Mouse (Mus musculus): ENCODE measurements around the gene Il11ra1. TPM values are rescaled to one million over a fixed set of nuclear protein-coding genes. Genes with fewer than 3 reads are reported as not detected.
A peak's percentile ranks its signal among the peaks of the same experiment; 100 is the strongest.
"Not testable (repeated sequence)": the region's sequence is repeated elsewhere in the genome, so short reads cannot be mapped to it uniquely, and the experiment has no call there.

Gene Il11ra1
- polyA plus RNA-seq, 1 experiment from 2014 or later, result 253 TPM

DNA sequence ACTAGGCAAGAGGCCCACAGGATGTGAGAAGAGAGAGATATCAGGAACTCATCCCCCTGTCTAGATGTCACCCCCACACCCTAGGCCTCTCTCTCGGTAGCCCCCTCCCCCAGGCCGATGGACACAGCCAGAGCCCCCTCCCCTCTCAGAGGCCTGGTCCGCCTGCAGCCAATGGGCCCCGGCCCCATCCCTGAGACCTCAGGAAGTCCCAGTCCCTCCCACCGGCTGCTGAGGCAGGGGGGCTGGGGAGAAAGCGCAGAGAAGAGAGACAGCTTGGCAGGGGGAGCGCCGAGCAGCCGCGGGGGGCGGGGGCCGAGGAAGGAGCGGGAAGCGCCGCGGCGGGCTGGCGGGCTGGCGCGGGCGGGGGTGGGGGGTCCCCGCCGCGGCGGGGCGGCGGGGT, 16.5 kb upstream of the Il11ra1 start:
- WGBS, result 3% methylated on average over 16 of the region's 27 CpGs
- not testable (repeated sequence) for H3K9me3 ChIP-seq (replicated peaks); H3K27ac ChIP-seq; DNase-seq (ENCODE audit: low spot score); H3K36me3 ChIP-seq
- peak overlapping the region; percentile 26; the same call in 1 of the 2 replicates for H3K4me3 ChIP-seq
- peaks cover 41% of the 10 kb centered on the region for H3K4me1 ChIP-seq
- peaks cover 74% of the 10 kb centered on the region for H3K27me3 ChIP-seq (ENCODE audit: low read depth, poor library complexity, severe bottlenecking)

DNA sequence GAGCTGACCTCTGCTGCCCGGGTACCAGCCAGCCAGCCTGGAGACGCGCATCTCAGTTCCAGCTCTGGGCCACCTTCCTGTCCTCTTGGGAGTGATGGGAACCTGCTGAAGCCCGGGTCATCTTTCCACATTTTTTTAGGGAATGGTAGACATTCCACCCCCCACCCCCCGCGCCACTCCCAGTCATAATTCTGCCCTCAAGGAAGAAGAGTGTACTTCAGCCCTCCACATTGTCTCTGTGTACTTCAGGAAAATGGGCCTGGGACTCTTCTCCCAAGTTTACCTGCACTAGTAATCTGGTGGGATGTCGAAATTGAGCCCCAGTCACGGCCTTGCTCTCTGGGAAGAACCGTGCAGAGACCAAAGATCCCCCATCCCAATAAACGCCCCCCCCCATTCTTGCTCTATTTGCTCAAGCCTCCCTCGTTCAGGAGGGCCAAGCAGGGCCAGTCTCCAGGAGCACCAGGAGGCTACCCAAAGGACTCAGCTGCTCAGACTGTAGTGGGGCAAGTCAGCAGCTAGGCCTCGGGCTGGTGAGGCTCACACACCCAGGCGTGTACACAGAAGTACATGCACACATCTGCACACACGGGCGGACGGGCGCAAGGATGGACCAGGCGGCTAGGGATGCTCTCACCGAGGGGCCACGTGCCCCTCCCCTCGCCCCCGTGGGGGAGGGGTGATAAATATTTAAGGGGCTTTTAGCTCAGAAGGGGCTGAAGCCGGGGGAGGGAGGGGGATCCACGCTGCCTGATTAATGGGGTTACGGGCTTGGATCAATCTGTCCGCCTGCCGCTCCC, 15.5 kb upstream of the Il11ra1 start:
- 2% methylated on average over 24 of the region's 27 CpGs for WGBS
- not testable (repeated sequence) for DNase-seq (ENCODE audit: low spot score)
- H3K4me1 ChIP-seq, result peaks cover 34% of the 10 kb centered on the region

DNA sequence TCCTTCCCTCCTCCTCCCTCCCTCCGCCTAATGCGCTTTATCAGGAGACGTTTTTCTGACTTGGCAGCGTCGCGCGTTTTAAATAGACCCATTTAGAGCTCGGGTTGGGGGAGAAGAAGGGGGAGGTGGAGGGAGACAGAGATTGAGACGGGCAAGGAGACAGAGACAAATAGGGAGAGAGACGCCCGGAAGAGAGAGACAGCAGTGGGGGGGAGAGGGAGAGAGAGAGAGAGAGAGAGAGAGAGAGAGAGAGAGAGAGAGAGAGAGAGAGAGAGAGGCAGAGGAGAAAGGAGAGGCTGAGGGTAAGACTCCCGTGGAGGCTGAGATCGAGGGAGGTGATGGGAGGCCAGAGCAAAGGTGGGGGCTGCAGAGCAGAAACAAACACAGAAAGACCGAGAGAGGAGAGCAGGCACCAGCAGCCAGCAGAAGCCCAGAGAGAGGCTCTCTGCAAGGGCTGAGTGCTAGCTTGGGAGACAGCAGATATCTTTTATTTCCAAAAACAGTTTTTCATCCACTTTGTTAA, 14.8 kb upstream of the Il11ra1 start:
- Histone ChIP-seq H3K27me3 (ENCODE audit: low read depth, poor library complexity, severe bottlenecking) (peaks cover 60% of the 10 kb centered on the region), H3K4me1 (peaks cover 27% of the 10 kb centered on the region)
- not testable (repeated sequence) for H3K36me3 ChIP-seq; H3K4me3 ChIP-seq; H3K9me3 ChIP-seq (replicated peaks); H3K27ac ChIP-seq; DNase-seq (ENCODE audit: low spot score)
- WGBS, result 0% methylated on average over 14 of the region's 14 CpGs

More for the DNA sequence above, 15.5 kb upstream of the Il11ra1 start:
- H3K27me3 ChIP-seq (ENCODE audit: low read depth, poor library complexity, severe bottlenecking), result peaks cover 67% of the 10 kb centered on the region
- not testable (repeated sequence) for H3K9me3 ChIP-seq (replicated peaks); H3K27ac ChIP-seq; H3K36me3 ChIP-seq
- H3K4me3 ChIP-seq, result peak overlapping the region; percentile 25; the same call in 1 of the 2 replicates

DNA sequence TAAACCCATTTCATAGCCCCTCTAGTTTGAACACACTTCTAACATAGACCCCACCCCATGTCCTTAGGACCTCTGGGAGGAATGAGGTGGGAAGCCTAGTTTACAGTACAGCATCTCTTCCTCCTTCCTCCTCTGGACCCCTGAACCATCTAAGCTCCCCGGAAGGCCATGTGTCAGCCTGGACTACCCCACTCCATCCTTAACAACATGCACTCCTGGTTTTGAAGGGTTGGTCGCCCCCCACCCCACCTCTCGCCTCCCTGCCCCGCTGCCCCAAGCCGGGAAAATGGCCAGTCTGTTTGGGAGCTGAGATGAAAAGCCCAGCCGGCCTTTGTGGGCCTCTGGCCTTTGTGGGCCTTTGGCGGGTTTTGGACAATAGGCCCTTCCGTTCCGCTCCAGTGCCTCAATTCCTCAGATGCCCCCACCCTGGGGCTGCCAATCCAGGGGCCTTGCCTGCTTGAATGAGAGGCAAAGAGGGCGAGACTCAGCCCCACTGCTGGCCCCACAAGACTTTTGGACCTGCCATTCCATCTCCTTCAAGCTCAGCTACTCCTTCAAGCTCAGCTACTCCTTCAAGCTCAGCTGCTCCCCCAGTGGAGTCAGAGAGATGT, 13.8 kb upstream of the Il11ra1 start:
- H3K36me3 ChIP-seq; H3K9me3 ChIP-seq (replicated peaks); H3K4me3 ChIP-seq; H3K27ac ChIP-seq; DNase-seq (ENCODE audit: low spot score): not testable (repeated sequence)
- Histone ChIP-seq H3K27me3 (ENCODE audit: low read depth, poor library complexity, severe bottlenecking) (peaks cover 51% of the 10 kb centered on the region), H3K4me1 (peaks cover 21% of the 10 kb centered on the region)
- WGBS, result 55% methylated on average over 10 of the region's 10 CpGs

DNA sequence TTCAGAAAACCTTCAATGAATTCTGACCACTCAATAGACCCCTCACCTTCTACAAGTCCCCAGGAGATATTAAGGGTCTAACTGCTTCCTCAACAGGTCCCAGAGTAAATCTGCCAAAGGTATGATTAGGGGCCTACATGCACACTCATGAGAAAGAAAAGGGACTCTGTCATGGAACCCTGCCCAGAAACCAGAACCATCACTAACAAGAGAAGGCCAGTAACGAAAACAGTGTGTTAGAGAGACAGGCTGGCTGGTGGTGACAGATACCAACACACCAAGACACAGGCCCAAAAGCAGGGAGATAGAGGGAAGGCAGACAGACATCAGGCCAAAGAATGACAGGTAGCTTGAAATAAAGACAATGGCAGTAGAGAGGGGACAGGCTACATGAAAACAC, 11.2 kb upstream of the Il11ra1 start:
- not testable (repeated sequence) for H3K4me3 ChIP-seq; DNase-seq (ENCODE audit: low spot score); H3K27ac ChIP-seq; H3K9me3 ChIP-seq (replicated peaks); H3K36me3 ChIP-seq
- Histone ChIP-seq H3K27me3 (ENCODE audit: low read depth, poor library complexity, severe bottlenecking) (peaks cover 39% of the 10 kb centered on the region), H3K4me1 (peaks cover 10% of the 10 kb centered on the region)
- WGBS, result 58% methylated on average over 1 of the region's 1 CpGs

DNA sequence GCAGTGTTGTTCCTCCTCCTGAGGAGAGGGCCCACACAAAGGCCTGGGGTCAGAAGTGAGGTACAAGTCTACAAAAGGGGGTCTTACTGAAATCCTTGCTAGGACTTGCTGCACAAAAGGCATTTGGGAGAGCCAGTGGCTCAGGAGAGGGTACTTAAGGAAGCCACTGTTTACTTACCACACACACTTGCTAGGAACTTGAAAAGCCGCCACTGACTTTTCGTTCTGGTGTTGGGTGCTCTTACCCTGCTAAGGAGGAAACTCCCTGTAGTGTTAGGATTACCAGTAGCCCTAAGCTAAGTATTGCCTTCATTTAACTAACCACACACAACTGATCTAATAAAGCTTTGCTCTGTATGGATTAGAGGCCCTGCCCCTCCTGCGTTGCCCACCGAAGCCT, 9.8 kb upstream of the Il11ra1 start:
- H3K9me3 ChIP-seq (replicated peaks); H3K4me3 ChIP-seq; H3K4me1 ChIP-seq; DNase-seq (ENCODE audit: low spot score); H3K36me3 ChIP-seq; H3K27ac ChIP-seq: not testable (repeated sequence)
- peaks cover 30% of the 10 kb centered on the region for H3K27me3 ChIP-seq (ENCODE audit: low read depth, poor library complexity, severe bottlenecking)
- WGBS, result no CpG with 5 or more reads among the region's 4 CpGs

DNA sequence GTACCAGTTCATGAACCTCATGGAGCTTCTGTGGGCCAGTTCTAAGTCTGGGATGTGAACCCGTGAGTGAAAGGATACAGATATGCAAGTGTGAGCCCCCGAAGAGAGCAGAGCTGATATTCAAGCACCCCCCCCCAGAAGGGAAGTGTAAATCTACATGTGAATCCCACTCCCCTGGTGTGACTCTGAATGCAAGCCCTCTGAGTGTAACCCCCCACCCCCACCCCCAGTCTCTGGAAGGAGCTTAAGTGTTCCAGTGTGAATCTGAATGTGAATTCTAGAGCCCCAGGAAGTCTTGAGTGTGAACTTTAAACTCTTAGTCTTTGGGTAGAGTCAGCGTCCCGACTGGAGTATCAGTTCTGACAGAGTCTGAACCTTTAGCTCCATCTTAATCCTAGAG, 6.3 kb upstream of the Il11ra1 start:
- not testable (repeated sequence) for DNase-seq (ENCODE audit: low spot score); H3K27ac ChIP-seq; H3K4me1 ChIP-seq; H3K4me3 ChIP-seq; H3K36me3 ChIP-seq; H3K9me3 ChIP-seq (replicated peaks)
- peaks cover 27% of the 10 kb centered on the region for H3K27me3 ChIP-seq (ENCODE audit: low read depth, poor library complexity, severe bottlenecking)
- WGBS, result 13% methylated on average over 4 of the region's 4 CpGs

DNA sequence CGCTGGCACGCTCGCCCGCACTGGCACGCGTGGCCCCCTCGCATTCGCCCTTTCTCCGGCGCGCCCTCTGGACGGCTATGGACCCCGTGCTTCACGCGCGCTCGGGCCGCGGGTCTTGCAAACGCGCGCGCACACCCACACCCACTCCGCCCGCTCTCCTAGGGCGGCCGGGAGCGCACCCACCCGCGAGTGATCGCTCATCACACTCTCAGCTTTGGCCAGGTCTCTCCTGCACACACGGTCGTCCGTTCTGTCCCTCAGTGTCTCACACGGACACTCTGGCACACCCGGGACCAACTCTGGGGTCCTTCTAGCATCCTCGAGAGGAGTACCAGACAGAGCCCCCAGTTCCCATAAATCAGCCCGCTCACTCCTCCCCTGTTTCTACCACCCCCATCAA, 4.0 kb upstream of the Il11ra1 start:
- H3K9me3 ChIP-seq (replicated peaks); H3K27ac ChIP-seq; H3K36me3 ChIP-seq; DNase-seq (ENCODE audit: low spot score): not testable (repeated sequence)
- Histone ChIP-seq H3K4me3 (peak overlapping the region; percentile 31), H3K27me3 (ENCODE audit: low read depth, poor library complexity, severe bottlenecking) (peaks cover 29% of the 10 kb centered on the region), H3K4me1 (peaks cover 11% of the 10 kb centered on the region)
- 2% methylated on average over 18 of the region's 38 CpGs for WGBS

DNA sequence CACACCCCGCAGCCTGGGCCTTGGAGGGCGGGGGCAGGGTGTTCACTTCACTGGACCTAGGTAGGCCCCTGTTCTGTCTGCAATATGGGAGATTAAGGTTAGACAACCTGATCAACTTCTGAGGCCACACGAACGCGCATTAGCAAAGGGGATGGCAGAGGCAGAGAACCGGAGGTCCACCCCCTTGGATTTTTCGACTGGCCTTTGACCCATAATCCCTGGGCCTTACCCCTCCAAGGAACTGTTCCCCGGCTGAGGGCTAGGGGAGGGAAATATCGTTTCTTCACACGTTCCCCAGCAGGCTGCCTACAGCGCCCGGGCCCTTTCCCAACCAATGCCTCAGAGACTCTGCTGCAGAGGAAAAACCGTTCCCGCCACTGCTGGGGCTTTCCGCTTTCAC, 3.3 kb upstream of the Il11ra1 start:
- DNase-seq (ENCODE audit: low spot score); H3K4me3 ChIP-seq; H3K9me3 ChIP-seq (replicated peaks); H3K27ac ChIP-seq; H3K36me3 ChIP-seq: not testable (repeated sequence)
- 2% methylated on average over 14 of the region's 15 CpGs for WGBS
- Histone ChIP-seq H3K4me1 (peaks cover 11% of the 10 kb centered on the region), H3K27me3 (ENCODE audit: low read depth, poor library complexity, severe bottlenecking) (peaks cover 29% of the 10 kb centered on the region)

DNA sequence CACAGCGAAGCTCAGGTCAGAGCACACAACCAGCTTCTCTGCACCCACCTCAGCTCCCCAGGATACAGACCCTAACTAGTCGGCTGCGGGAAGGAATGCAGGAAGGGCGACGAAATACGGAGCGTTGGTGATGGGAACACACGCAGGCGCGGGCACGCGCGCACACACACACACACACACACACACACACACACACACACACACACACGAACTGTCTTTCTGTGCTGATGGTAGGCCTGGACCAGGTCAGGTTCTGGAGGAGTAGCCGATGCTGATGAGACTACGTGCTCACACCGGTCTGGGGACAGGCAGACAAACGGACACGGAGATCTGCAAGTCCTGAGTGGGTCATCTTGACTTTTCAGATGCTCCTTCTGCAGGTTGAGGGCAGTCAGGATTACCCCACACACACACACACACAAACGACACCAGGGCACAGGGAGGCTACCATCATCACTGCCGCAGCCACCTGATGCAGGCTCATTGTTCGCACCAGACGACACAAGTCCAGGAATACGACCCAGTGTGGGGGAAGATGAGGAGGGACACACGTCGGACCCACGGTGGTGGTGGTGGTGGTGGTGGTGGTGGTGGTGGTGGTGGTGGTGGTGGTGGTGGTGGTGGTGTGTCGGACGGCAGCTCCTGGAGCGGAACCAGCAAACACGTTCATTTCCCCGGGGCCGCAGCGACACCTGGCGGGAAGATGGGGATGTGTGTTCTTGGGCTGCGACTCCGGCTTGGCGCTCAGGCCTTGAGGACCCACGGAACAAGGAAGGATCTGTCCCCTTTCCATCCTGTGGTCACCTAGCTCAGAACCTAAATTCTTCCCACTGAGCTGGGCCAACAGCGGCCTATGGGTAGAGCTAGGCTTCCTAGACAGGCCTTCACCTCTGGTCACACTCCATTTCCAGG, 2.6 kb upstream of the Il11ra1 start, which contains the start of gene Cntfr:
Gene Cntfr, minus strand, starts transcription at position 160 of the 912 bp plus-strand sequence.
- not testable (repeated sequence) for H3K4me3 ChIP-seq; H3K9me3 ChIP-seq (replicated peaks); H3K27ac ChIP-seq; H3K36me3 ChIP-seq
- WGBS, result 15% methylated on average over 34 of the region's 40 CpGs
- DNase-seq (ENCODE audit: low spot score), result peak; percentile 87
- Histone ChIP-seq H3K27me3 (ENCODE audit: low read depth, poor library complexity, severe bottlenecking) (peaks cover 29% of the 10 kb centered on the region), H3K4me1 (peaks cover 11% of the 10 kb centered on the region)

DNA sequence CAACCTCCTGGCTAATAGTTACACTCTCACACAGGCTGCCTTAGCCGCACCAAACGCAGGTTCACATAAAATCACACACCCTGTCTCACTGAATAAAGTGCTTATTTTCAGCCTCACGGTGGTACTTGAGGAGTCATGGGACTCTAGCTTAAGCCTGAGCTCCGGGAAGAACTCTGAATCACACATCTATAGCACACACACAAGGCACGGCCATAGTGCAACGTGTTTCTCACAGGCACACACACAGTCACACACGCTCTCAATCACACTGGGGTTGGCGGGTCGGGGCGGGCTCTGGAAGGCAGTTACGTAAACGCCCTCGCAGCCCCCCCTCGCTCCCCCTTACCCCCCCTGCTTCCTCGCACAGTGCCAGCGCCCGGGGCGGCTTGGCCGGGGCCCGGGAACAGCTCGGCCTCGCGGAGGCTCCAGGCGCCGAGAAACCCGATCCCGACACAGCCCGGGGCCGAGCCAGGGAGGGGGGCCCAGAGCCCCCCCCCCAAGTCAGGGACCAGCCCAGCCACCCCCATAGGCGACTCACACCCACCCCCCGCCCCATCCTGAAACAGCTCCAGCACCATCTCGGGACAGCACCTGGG, 1.3 kb upstream of the Il11ra1 start:
- H3K36me3 ChIP-seq; H3K27ac ChIP-seq; H3K4me3 ChIP-seq; H3K4me1 ChIP-seq; H3K9me3 ChIP-seq (replicated peaks); DNase-seq (ENCODE audit: low spot score): not testable (repeated sequence)
- peaks cover 24% of the 10 kb centered on the region for H3K27me3 ChIP-seq (ENCODE audit: low read depth, poor library complexity, severe bottlenecking)
- 5% methylated on average over 23 of the region's 32 CpGs for WGBS

DNA sequence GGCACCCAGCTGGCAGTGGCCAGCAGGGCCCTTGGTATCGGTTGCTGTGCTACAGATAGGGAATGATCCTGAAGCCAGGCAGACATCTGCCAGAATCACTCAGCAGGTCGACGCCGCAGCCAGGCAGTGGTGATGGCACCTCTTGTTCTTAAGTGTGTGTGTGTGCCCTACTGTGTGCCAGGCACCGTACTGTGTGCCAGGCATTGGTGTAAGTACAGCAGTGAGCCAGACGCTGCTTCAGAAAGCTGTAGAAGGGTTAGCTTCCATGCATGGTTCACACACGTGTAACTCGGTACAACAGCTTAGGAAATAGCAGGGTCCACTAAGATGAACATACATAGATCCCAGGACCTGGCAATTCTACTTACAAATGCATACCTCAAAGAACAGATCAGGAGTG, 435 bp downstream of the Il11ra1 start:
- not testable (repeated sequence) for DNase-seq (ENCODE audit: low spot score); H3K9me3 ChIP-seq (replicated peaks); H3K27ac ChIP-seq; H3K4me3 ChIP-seq; H3K36me3 ChIP-seq
- Histone ChIP-seq H3K27me3 (ENCODE audit: low read depth, poor library complexity, severe bottlenecking) (peaks cover 38% of the 10 kb centered on the region), H3K4me1 (peaks cover 22% of the 10 kb centered on the region)
- WGBS, result 81% methylated on average over 3 of the region's 8 CpGs

Measured in limb, embryonic 10.5 days (tissue).